Mouse (Mus musculus): ENCODE data around the gene Lgals3bp.

Gene Lgals3bp

DNA sequence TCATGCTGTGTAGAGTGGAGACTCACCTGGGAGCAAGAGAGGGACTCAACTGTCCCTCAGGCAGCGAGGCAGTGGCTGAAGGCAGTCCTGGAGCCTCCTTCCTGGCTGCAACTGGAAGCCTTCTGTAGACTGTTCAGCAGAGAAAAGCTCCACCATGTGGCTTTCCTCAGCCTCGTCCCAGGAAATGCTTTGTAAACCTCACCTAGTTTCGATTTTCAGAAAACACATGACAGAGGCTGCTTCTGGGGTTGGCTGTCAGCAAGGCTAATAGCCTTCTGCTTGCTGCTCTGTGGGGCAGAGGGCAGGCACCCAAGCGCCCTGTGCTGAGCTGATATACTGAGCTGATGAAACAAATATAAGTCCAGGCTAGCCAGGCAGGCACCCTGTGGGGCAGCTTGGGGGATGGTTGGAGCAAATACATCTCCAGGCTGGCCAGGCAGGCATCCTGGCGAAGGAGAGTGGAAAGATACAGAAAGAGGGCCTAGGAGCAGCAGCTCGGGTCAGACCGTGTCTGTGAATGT is at the start of gene Lgals3bp:
Gene Lgals3bp, minus strand, starts transcription at position 333 of the 521 bp plus-strand sequence.
- DNase-seq = peak; percentile 42

- no peak for DNase-seq
Measured at GRCm38 (mm10) chr11:118451211-118451610, 49.3 kb upstream of the Lgals3bp start.

GRCm38 (mm10) chr11:118448385-118448784 is 46.5 kb upstream of the Lgals3bp start:
- DNase-seq = no peak

GRCm38 (mm10) chr11:118447346-118447745 is 45.5 kb upstream of the Lgals3bp start:
- no peak for DNase-seq

- peak; percentile 79 for DNase-seq
Measured at GRCm38 (mm10) chr11:118445843-118446242, 44.0 kb upstream of the Lgals3bp start.

- DNase-seq = peak; percentile 87
Measured at GRCm38 (mm10) chr11:118443201-118443970, 41.5 kb upstream of the Lgals3bp start.

- no peak for DNase-seq
Measured at GRCm38 (mm10) chr11:118442691-118443090, 40.8 kb upstream of the Lgals3bp start.

- DNase-seq = peak; percentile 31
Measured at GRCm38 (mm10) chr11:118438665-118439414, 36.9 kb upstream of the Lgals3bp start.

GRCm38 (mm10) chr11:118436471-118436935 is 34.6 kb upstream of the Lgals3bp start:
- no peak for DNase-seq

DNA sequence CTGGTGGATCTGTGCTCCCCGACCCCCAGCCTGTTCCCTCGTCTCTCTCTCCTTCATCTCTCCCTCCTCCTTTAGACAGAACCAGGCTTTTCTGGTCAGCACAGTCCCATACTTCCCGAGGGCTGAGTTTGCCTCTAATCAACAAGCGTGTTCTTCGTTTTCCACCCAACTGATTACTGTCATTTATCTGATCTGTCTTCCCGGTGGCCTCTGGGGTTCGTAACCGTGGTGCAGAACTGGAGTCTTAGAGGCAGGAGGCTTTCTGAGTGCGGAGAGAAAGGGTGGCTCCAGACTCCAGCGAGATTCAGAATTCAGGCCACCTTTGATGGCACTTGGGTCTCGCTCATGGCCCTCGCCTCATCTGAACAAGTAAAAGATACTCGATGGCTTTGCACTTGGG is 32.2 kb upstream of the Lgals3bp start:
- DNase-seq = no peak

GRCm38 (mm10) chr11:118433398-118433868 is 31.5 kb upstream of the Lgals3bp start:
- no peak for DNase-seq

DNA sequence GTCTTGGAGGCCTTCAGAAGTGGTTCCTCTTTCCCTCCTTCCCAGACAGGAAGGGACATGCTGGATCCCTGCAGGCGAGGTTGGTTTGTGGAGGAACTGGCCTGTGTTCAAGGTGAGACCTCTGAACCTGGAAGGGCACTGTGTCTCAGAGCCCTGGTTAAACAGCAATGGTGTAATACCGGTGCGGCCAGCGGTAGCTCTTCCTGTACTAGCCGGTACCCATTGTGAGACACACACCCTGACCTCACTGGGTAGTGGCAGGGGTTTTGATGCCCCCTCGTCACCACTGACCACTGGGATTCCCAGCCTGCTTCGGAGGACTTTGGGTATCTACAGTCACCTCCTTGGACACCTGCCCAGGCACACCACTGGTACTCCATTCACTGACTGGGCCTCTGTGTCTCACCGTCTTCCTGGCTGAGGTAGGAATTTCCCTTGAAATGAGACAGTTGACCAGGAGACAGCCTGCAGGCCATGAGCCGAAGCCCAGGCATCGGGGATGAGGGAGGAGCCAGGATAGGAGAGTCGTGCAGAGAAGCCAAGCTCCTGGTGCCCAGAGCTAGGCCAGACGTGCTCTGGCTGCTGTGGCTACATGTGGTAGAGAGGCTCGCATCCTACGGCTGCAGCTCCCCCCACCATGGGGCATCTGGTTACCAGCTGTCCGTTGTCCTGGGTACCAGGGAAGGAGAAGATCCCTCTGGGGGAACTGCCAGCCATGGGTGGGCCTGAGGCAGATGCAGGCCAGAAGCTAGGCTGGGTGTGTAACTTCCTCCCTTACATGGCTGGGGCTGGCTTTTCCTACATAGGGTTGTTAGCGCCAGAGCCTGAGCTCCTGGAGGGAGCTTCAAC is 29.4 kb upstream of the Lgals3bp start:
- no peak for DNase-seq

DNA sequence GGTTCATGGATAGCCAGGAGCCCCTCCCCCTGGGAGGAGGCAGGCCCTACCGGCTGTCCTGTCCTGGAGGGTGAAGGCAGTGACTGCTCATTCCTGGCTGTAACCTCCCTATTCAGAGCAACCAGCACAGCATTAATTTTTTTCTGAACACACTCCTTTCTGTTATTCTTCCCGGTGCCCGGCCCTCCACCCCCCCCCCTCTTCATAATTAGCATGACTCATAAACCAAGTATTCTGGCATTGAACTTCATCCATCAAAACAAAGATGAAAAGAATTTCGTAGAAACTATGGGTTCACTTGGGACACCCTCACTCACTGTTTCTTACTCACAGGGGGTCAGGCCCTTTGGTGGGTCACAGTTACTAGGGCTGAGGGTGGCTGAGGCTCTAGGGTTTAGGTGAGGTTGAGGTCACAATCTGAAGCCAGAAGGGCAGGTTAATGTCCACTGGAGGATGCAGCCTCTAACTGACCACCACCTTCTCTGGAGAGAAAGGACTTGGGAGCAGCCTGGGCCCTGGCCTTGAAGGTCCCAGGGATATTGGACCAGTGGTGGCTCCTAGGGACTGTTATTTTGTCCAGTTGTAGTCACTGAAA is 28.5 kb upstream of the Lgals3bp start:
- DNase-seq = no peak

GRCm38 (mm10) chr11:118428944-118429709 is 27.2 kb upstream of the Lgals3bp start:
- DNase-seq = no peak

DNA sequence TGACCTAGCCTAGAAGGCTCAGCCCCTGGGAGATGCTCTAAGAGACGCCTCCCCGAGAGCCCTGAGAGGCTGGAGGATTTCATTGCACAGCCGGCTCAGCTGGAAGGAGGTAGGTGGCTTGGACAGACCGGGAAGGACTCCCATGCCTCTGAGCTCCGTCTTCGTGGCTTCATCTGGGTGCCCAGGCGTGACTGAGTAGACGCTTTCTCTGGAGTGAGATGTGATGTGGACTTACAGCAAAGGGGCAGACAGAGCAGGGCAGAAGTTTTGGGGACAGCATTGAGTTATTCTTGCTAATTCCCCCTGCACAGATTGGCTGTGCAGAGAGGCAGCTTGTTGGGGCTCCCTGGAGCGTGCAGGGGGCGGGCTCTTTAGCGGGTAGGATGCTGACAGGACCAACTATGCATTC is 26.6 kb upstream of the Lgals3bp start:
- DNase-seq = no peak

DNA sequence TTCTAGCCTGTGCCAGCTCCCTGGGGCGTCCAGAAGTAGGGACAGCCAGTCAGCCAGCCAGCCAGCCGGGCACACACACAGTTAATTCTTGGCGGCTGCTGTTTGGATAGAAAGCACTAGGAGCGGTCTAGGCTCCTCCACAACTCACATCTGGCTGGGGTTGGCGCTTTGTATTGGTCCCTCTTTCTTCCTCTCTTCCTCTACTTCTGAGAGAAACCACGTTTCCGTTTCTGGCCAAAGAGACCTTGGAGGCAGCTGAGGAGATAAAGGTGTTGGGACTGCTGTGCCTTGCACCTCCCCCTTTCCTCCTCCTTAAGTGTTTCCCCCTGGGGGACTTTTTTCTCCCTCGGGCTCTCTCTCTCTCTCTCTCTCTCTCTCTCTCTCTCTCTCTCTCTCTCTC is 26.1 kb upstream of the Lgals3bp start, which contains the start of gene C1qtnf1:
Gene C1qtnf1, plus strand, starts transcription at position 218 of the 400 bp plus-strand sequence.
- peak; percentile 61 for DNase-seq

DNA sequence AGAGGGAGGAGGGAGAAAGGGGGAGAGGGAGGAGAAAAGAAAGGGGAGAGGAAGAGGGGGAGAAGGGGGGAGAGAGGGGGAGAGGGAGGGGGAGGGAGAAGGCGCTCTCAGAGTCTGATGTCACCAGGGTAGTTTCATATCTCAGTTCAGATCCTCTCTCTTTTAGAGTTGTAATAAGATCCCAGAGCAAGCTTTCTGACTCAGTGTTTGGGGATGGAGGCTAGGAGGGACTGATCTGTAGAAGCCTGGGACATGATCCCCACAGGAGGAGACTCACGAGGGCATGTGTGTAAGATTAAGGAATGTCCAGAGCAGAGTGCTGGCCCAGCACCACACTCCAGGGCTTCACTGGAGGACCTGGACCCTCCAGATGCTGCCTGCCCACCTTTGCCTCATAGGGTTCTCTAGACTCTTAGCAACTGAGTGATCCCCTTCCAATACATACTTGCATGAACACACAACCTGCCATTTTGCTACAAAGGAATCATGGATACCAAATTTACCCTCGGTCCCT is 25.4 kb upstream of the Lgals3bp start:
- DNase-seq = no peak

DNA sequence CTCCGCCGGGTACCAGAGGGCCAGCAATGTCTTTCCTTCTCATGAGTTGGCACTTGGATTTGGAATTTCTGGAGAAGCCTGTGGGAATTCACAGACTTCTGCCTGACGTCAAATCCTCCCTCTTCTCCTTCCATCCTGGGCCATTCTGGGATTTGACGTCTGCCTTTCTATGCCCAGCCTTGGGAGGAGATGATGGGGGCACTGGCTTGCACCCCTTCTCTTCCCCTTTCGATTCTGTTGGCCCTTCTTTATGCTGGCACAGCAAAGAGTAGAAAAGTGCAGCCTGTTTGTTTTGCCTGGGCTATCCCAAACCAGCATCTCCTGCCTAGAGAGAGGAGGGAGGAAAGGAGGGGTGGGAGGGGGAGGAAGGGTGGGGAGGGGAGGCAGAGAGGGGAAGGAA is 24.9 kb upstream of the Lgals3bp start:
- no peak for DNase-seq

DNA sequence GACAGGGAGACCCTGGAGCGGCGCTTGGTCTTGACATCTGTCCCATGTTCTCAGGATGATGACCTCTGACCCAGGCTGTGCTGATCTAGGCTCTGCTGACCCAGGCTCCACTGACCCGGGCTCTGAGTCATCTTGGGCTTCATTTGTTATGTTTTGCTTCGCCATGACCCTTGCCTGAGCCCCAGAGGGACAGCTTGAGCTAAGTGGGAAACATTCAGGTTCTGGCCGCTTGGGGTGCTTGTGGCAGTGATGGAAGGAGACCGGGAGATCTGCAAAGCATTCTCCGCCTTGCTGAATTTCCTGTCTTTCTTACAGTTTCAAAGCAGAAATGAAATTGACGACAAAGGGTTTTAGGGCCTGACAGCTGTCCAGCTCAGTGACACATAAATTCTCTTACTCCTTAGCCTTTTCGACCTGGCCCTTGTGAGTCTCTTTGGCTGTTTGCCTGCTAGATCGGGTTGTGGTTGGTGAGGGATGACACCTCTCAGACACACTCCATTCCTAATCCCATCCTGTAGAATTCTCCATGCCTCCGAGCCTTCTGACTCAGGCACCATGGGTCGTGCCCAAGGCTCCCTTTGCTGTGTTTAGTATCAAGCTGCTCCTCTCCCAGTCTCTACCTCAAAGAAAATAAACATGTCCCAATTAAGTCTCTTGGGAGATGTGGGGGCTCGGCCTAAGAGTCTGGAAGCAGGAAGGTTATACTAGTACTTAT is 22.9 kb upstream of the Lgals3bp start:
- no peak for DNase-seq

DNA sequence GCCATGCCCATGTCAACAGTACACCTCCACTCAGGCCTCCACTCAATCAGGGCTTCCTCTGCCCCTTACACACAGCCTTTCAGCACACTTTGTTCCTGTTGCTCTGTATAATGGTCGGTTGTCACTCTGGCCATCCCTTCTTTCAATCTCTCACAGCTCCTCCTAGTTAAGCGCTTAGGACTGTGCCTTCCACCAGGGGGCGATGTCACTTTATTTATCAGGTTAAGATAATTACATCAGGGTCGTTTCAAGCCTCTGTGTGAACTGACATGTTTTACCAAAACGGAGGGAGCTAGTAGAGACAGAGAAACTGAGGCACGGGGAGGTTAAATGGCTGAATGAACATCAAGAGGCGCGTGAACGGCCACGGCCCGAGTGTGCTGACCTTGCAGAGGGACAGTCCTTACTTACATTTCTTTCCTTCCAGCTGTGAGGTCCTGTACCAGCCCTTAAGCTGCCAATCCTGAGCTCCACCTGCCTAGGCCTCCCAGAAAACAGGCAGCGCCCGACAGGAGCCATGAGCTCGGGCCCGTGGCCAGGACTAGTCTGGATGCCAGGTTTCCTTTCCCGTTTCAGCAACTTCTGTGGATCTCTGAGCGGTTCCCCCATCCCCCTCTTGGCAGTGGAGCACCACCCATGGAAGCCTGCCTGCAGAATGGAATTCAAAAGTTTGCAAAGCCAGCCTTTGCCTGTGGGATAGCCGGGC is 21.5 kb upstream of the Lgals3bp start:
- peak; percentile 93 for DNase-seq
